Mouse (Mus musculus) small intestine, adult 2 months (tissue): Measurements from ENCODE around the gene Nmrk1.

Experiments
- CTCF ChIP-seq: fragments of 200-500 bp; IDR thresholded peaks from 2 replicates; pipeline ENCODE4 v1.5.1; 2012; ENCODE audit warnings: low read depth, mild to moderate bottlenecking, control low read depth, inconsistent platforms, low read length, moderate library complexity, mixed read lengths; ENCODE audit not compliant: insufficient replicate concordance, insufficient read length; ENCODE audit errors: extremely low read depth
- POLR2A ChIP-seq: fragments of 200-500 bp; IDR thresholded peaks from 2 replicates; pipeline ENCODE4 v1.6.1; 2012; ENCODE audit warnings: low read depth, mild to moderate bottlenecking, control low read depth, inconsistent platforms, low read length, moderate library complexity

- TF ChIP-seq CTCF (no peak), POLR2A (no peak)
These were observed 29.9 kb downstream of the Nmrk1 start for GRCm38 (mm10) chr19:18661683-18662082.
